15 mouse cellular contexts compared by ENCODE assay signal in genomic region chr3:34657701-34658090, GRCm38 (mm10). TPM values are rescaled to one million over a fixed set of nuclear protein-coding genes. Genes with fewer than 3 reads are reported as not detected.
DNase-seq lines count a peak whose midpoint lies in the region; ATAC-seq and TF ChIP-seq lines count a peak whose summit lies in the region.
"Had no signal": no experiment of that assay in that cellular context is flagged by ENCODE, and none has a peak within 500 bp of the region (broad histone marks: within the 10 kb centered on the region; RNA-seq: fewer than 3 reads in every experiment).

No protein-coding gene starts in this region.

- H3K27ac ChIP-seq in forebrain, embryonic 13.5 days, result peak overlapping the region; percentile 98
- H3K27ac ChIP-seq in hindbrain, postnatal 0 days, result peak overlapping the region; percentile 76; the same call in 1 of the 2 replicates
- H3K27ac ChIP-seq in neural tube, embryonic 13.5 days (replicated peaks), result peak overlapping the region; percentile 94
- H3K27ac ChIP-seq: limb, embryonic 13.5 days had no signal

- no peak for ATAC-seq in forebrain, embryonic 13.5 days
- ATAC-seq in hindbrain, postnatal 0 days, result no peak
- no peak for ATAC-seq in neural tube, embryonic 13.5 days (ENCODE audit: low read depth)

- DNase-seq in brain, embryonic 14.5 days (ENCODE audit: low read depth), result peak; percentile 57
- DNase-seq in hindbrain, postnatal 0 days (ENCODE audit: low spot score), result no peak
- DNase-seq in heart, adult 18-20 months, result no peak
- DNase-seq in lung, postnatal 36 days, result no peak
- DNase-seq in heart, postnatal 36 days, result no peak
- DNase-seq: adrenal gland, adult 2 months; kidney, adult 9 months; thymus, postnatal 25 days had no signal

- H3K9ac ChIP-seq in forebrain, embryonic 13.5 days, result peak overlapping the region; percentile 94
- peak overlapping the region; percentile 57; the same call in 1 of the 2 replicates for H3K9ac ChIP-seq in hindbrain, postnatal 0 days (replicated peaks; ENCODE audit: low read length)
- H3K9ac ChIP-seq in neural tube, embryonic 13.5 days, result peak overlapping the region; percentile 75
- H3K9ac ChIP-seq: limb, embryonic 13.5 days had no signal

- intact Hi-C loops in heart, postnatal 36 days (cut with DNase I), result no loop called here

- no peak for TF ChIP-seq CTCF in brain, embryonic 14.5 days (IDR thresholded peaks at IDR 0.05; ENCODE audit: borderline replicate concordance, extremely low read depth, insufficient read depth, insufficient read length)
- no peak for TF ChIP-seq CTCF in hindbrain, postnatal 0 days (IDR thresholded peaks at IDR 0.05; ENCODE audit: low read depth)

- H3K4me1 ChIP-seq in forebrain, embryonic 13.5 days, result peaks cover 76% of the 10 kb centered on the region
- no peaks in the 10 kb centered on the region; the same call in 1 of the 2 replicates for H3K4me1 ChIP-seq in hindbrain, postnatal 0 days (ENCODE audit: insufficient read depth, low read length)
- H3K4me1 ChIP-seq in neural tube, embryonic 13.5 days (replicated peaks), result peaks cover 55% of the 10 kb centered on the region
- H3K4me1 ChIP-seq: limb, embryonic 13.5 days had no signal

- 0 out of 2 replicates have a peak, but pooled peaks cover 3% of the 10 kb centered on the region for H3K27me3 ChIP-seq in forebrain, embryonic 13.5 days
- H3K27me3 ChIP-seq in hindbrain, postnatal 0 days (ENCODE audit: insufficient read depth, low read length), result peaks cover 34% of the 10 kb centered on the region
- peaks cover 83% of the 10 kb centered on the region for H3K27me3 ChIP-seq in neural tube, embryonic 13.5 days

- no peak for TF ChIP-seq POLR2A in brain, embryonic 14.5 days (IDR thresholded peaks at IDR 0.05; ENCODE audit: borderline replicate concordance, extremely low read depth, insufficient read depth, insufficient read length, poor library complexity, severe bottlenecking)

- peak overlapping the region; percentile 60 for H3K4me3 ChIP-seq in forebrain, embryonic 13.5 days
- H3K4me3 ChIP-seq in hindbrain, postnatal 0 days (ENCODE audit: low read length), result peak overlapping the region; percentile 55
- H3K4me3 ChIP-seq in neural tube, embryonic 13.5 days, result peak overlapping the region; percentile 42
- H3K4me3 ChIP-seq: limb, embryonic 13.5 days had no signal

- H3K4me2 ChIP-seq in forebrain, embryonic 13.5 days, result peak overlapping the region; percentile 70
- H3K4me2 ChIP-seq in hindbrain, postnatal 0 days (ENCODE audit: low read depth, low read length), result peak overlapping the region; percentile 56
- peak overlapping the region; percentile 67 for H3K4me2 ChIP-seq in neural tube, embryonic 13.5 days
- H3K4me2 ChIP-seq: limb, embryonic 13.5 days had no signal

- peaks cover 4% of the 10 kb centered on the region; the same call in 1 of the 2 replicates for H3K36me3 ChIP-seq in forebrain, embryonic 13.5 days (ENCODE audit: poor library complexity, severe bottlenecking)
- H3K36me3 ChIP-seq in hindbrain, postnatal 0 days (ENCODE audit: insufficient read depth, low read length), result no peaks in the 10 kb centered on the region
- H3K36me3 ChIP-seq in neural tube, embryonic 13.5 days, result no peaks in the 10 kb centered on the region
- H3K36me3 ChIP-seq: limb, embryonic 13.5 days had no signal

- WGBS in forebrain, embryonic 13.5 days, result 22% methylated on average over 2 of the region's 2 CpGs
- 46% methylated on average over 2 of the region's 2 CpGs for WGBS in hindbrain, postnatal 0 days
- 9% methylated on average over 2 of the region's 2 CpGs for WGBS in neural tube, embryonic 13.5 days

- no peaks in the 10 kb centered on the region for H3K9me3 ChIP-seq in forebrain, embryonic 13.5 days (replicated peaks)
- H3K9me3 ChIP-seq in hindbrain, postnatal 0 days (ENCODE audit: low read length), result no peaks in the 10 kb centered on the region
- no peaks in the 10 kb centered on the region for H3K9me3 ChIP-seq in neural tube, embryonic 13.5 days
- H3K9me3 ChIP-seq: limb, embryonic 13.5 days had no signal

RNA-seq across cellular contexts. Expression of gene Sox2, which starts 7.5 kb away (rescaled TPM):
- 101 and 119 TPM in 2 replicates for polyA plus RNA-seq in brain, embryonic 14.5 days (2012; rRNA removed)
- polyA plus RNA-seq in forebrain, embryonic 13.5 days (2015; fragmentation: Nextera tagmentation; extraction: Ambion mirVana), result 41.3 and 48.4 TPM in 2 replicates
- total RNA-seq in hindbrain, postnatal 0 days (2014; rRNA removed), result 68.1 and 80.2 TPM in 2 replicates
- polyA plus RNA-seq in hindbrain, postnatal 0 days (2015; fragmentation: Nextera tagmentation; extraction: Ambion mirVana), result 22.6 and 26.3 TPM in 2 replicates
- polyA plus RNA-seq in neural tube, embryonic 13.5 days (2015; fragmentation: Nextera tagmentation; extraction: Ambion mirVana), result 20.9 TPM in 2 replicates
- under 1 TPM in 1 of 2 experiments, not detected in 1; 0.67 TPM for total RNA-seq in heart, adult 18-20 months (2021)
- under 1 TPM in 1 of 2 experiments, not detected in 1; 0.16 TPM for total RNA-seq in heart, postnatal 36 days (2021)
- total RNA-seq: common myeloid progenitor, adult 5-6 weeks; granulocyte monocyte progenitor cell, adult 5-6 weeks had no signal
- polyA plus RNA-seq: heart, postnatal 0 days; spleen, adult 2 months had no signal
